Mouse (Mus musculus) forebrain, embryonic 10.5 days (tissue): ENCODE results near the gene Fam162a. TPM values are rescaled to one million over a fixed set of nuclear protein-coding genes. Genes with fewer than 3 reads are reported as not detected.
"Not testable (repeated sequence)": the region's sequence is repeated elsewhere in the genome, so short reads cannot be mapped to it uniquely, and the experiment has no call there.

Experiments
- DNase-seq: peaks from one replicate; pipeline ENCODE4 v3.0.0-alpha.2; 2017; ENCODE audit warnings: low spot score; ENCODE audit errors: extremely low spot score
- H3K27ac ChIP-seq: fragments of 300-500 bp; sonication (generic); 2 replicates; pipeline ENCODE4 v1.5.1; 2016; ENCODE audit warnings: mild to moderate bottlenecking
- H3K27me3 ChIP-seq: fragments of 300-500 bp; sonication (generic); 2 replicates; pipeline ENCODE4 v1.6.1; 2016; ENCODE audit warnings: mild to moderate bottlenecking; ENCODE audit not compliant: poor library complexity, severe bottlenecking
- H3K36me3 ChIP-seq: fragments of 300-500 bp; sonication (generic); replicated peaks from 2 replicates; pipeline ENCODE4 v1.6.1; 2016; ENCODE audit warnings: mild to moderate bottlenecking, moderate library complexity
- H3K4me1 ChIP-seq: fragments of 300-500 bp; sonication (generic); 2 replicates; pipeline ENCODE4 v1.6.1; 2016
- H3K4me3 ChIP-seq: fragments of 300-500 bp; sonication (generic); 2 replicates; pipeline ENCODE4 v1.5.1; 2016; ENCODE audit warnings: mild to moderate bottlenecking, moderate library complexity
- H3K9me3 ChIP-seq: fragments of 300-500 bp; sonication (generic); 2 replicates; pipeline ENCODE4 v1.6.1; 2016; ENCODE audit warnings: mild to moderate bottlenecking, moderate library complexity
- WGBS: fragments of 180-500 bp; shearing (Covaris S2); methylation state at CpG from one replicate; pipeline ENCODE4 v1.1.7; 2016; 5-methylcytosine and 5-hydroxymethylcytosine counted together
- polyA plus RNA-seq: library from polyadenylated mRNA; unstranded; fragments of >200 nt; fragmentation: Nextera tagmentation; extraction: Ambion mirVana; gene quantifications from 2 replicates; pipeline ENCODE4 v1.2.1, GENCODE M21; 2016

The Fam162a gene
- polyA plus RNA-seq, 1 experiment from 2014 or later, result 369 TPM

GRCm38 (mm10) chr16:36051491-36051890 is 19.9 kb downstream of the Fam162a start:
- no peak overlapping the region for H3K27ac ChIP-seq
- DNase-seq, result no peak
- peaks cover 93% of the 10 kb centered on the region for H3K36me3 ChIP-seq
- no peak overlapping the region for H3K4me3 ChIP-seq
- no peaks in the 10 kb centered on the region for H3K9me3 ChIP-seq
- 89% methylated on average over 6 of the region's 6 CpGs for WGBS
- H3K27me3 ChIP-seq, result no peaks in the 10 kb centered on the region
- H3K4me1 ChIP-seq, result no peaks in the 10 kb centered on the region

- Histone ChIP-seq H3K27me3 (no peaks in the 10 kb centered on the region), H3K4me3 (no peak overlapping the region), H3K9me3 (no peaks in the 10 kb centered on the region), H3K27ac (no peak overlapping the region), H3K36me3 (peaks cover 100% of the 10 kb centered on the region), H3K4me1 (peaks cover 2% of the 10 kb centered on the region)
- 92% methylated on average over 4 of the region's 4 CpGs for WGBS
- DNase-seq, result no peak
Measured at GRCm38 (mm10) chr16:36047538-36047937, 23.9 kb downstream of the Fam162a start.

GRCm38 (mm10) chr16:36043964-36044363 is 27.4 kb downstream of the Fam162a start:
- no peak overlapping the region for H3K4me3 ChIP-seq
- no peaks in the 10 kb centered on the region for H3K9me3 ChIP-seq
- H3K27ac ChIP-seq, result no peak overlapping the region
- peaks cover 65% of the 10 kb centered on the region for H3K36me3 ChIP-seq
- 86% methylated on average over 4 of the region's 4 CpGs for WGBS
- DNase-seq, result no peak
- no peaks in the 10 kb centered on the region for H3K27me3 ChIP-seq
- peaks cover 21% of the 10 kb centered on the region for H3K4me1 ChIP-seq

DNA sequence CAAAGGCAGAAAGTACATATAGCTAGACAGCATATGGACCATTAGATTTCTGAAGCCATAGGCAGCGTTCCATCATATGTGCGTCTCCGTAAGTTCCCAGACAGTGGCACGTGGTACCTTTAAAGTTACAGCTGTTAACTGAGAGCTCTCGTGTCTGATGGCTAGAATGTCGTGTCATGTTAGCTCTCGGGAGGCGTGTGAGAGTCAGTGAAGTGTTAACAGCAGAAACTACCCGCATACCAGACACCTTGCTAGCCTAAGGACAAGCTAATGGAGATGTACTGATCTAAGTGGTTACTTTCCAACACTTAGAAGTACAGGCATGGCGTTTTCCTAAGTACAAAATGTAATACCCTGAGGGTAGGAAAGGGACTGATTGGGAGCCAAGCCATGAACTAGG is 28.3 kb downstream of the Fam162a start:
- H3K36me3 ChIP-seq, result peaks cover 57% of the 10 kb centered on the region
- H3K9me3 ChIP-seq, result no peaks in the 10 kb centered on the region
- no peaks in the 10 kb centered on the region for H3K27me3 ChIP-seq
- no peak overlapping the region for H3K27ac ChIP-seq
- no peak overlapping the region for H3K4me3 ChIP-seq
- DNase-seq, result no peak
- H3K4me1 ChIP-seq, result peaks cover 21% of the 10 kb centered on the region
- 91% methylated on average over 10 of the region's 10 CpGs for WGBS

- no peak for DNase-seq
- Histone ChIP-seq H3K9me3 (no peaks in the 10 kb centered on the region), H3K27ac (peak overlapping the region; percentile 88), H3K4me3 (peak overlapping the region; percentile 69), H3K36me3 (peaks cover 49% of the 10 kb centered on the region), H3K4me1 (peaks cover 21% of the 10 kb centered on the region), H3K27me3 (no peaks in the 10 kb centered on the region)
- WGBS, result 37% methylated on average over 11 of the region's 11 CpGs
Measured at GRCm38 (mm10) chr16:36041625-36042020, 29.8 kb downstream of the Fam162a start.

- Histone ChIP-seq H3K9me3 (no peaks in the 10 kb centered on the region), H3K4me1 (peaks cover 21% of the 10 kb centered on the region), H3K36me3 (peaks cover 44% of the 10 kb centered on the region), H3K27ac (peak within 1 kb of the TSS; percentile 88), H3K27me3 (no peaks in the 10 kb centered on the region), H3K4me3 (peak within 1 kb of the TSS; percentile 69)
- 2% methylated on average over 39 of the region's 39 CpGs for WGBS
- peak; percentile 87 for DNase-seq
Measured at GRCm38 (mm10) chr16:36040640-36041624, 30.5 kb downstream of the Fam162a start, which contains the start of gene Wdr5b. Gene Wdr5b (plus strand): TSS chr16:36041190.

DNA sequence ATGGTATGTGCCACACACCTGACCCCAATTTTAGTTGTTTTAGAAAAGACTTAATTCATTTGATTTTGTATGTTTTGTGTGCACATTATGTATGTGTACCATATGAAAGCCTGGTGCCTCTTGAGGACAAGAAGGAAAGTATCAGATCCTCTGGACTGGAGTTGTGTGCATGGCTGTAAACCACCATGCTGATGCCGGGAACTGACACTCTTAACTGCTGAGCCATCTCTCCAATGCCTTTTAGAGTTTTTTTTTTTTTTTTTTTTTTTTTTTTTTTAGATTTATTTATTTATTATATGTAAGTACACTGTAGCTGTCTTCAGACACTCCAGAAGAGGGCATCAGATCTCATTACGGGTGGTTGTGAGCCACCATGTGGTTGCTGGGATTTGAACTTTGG is 43.3 kb downstream of the Fam162a start:
- not testable (repeated sequence) for DNase-seq, H3K4me1 ChIP-seq, H3K4me3 ChIP-seq, H3K27ac ChIP-seq, H3K9me3 ChIP-seq, H3K27me3 ChIP-seq
- 89% methylated on average over 1 of the region's 2 CpGs for WGBS
- peaks cover 71% of the 10 kb centered on the region for H3K36me3 ChIP-seq

DNA sequence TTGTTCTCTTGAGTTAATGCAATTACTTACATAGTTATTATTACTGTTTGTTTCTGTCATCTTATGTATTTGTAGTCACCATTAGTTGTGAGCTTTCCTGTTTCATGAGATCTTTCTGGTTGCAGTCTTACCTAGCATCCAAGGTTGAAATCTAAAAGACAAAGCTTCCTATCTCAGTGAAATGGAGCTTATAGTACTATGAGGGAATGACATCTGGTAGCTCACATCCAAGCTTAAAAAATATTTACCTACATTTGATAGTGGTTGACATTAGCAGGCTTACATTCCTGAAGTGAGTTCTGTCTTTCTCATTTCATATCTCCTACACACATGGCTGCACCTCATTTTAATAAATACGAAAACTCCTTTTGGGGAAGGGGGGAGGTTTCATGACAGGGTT is 55.1 kb downstream of the Fam162a start:
- DNase-seq, result no peak
- no peaks in the 10 kb centered on the region for H3K9me3 ChIP-seq
- H3K27me3 ChIP-seq, result no peaks in the 10 kb centered on the region
- WGBS, result 92% methylated on average over 1 of the region's 1 CpGs
- H3K4me1 ChIP-seq, result no peaks in the 10 kb centered on the region
- no peak overlapping the region for H3K27ac ChIP-seq
- no peak overlapping the region for H3K4me3 ChIP-seq
- H3K36me3 ChIP-seq, result peaks cover 63% of the 10 kb centered on the region

- H3K9me3 ChIP-seq, result no peaks in the 10 kb centered on the region
- no peak overlapping the region for H3K4me3 ChIP-seq
- no peak overlapping the region for H3K27ac ChIP-seq
- no peaks in the 10 kb centered on the region for H3K4me1 ChIP-seq
- H3K27me3 ChIP-seq, result no peaks in the 10 kb centered on the region
- 94% methylated on average over 3 of the region's 3 CpGs for WGBS
- H3K36me3 ChIP-seq, result peaks cover 52% of the 10 kb centered on the region
- no peak for DNase-seq
Measured at GRCm38 (mm10) chr16:36008396-36008795, 63.0 kb downstream of the Fam162a start.

GRCm38 (mm10) chr16:35998852-35999251 is 72.5 kb downstream of the Fam162a start:
- DNase-seq, H3K27ac ChIP-seq, H3K4me1 ChIP-seq, H3K27me3 ChIP-seq, H3K9me3 ChIP-seq, H3K4me3 ChIP-seq: not testable (repeated sequence)
- 95% methylated on average over 4 of the region's 4 CpGs for WGBS
- peaks cover 33% of the 10 kb centered on the region for H3K36me3 ChIP-seq

Other genes starting within 250 kb of the Fam162a start
- 0.11 and 0.17 TPM in 2 replicates for gene Parp14, start 200.1 kb downstream of the Fam162a start, polyA plus RNA-seq
- gene Parp9, start 133.1 kb downstream of the Fam162a start, polyA plus RNA-seq, result 3.3 and 3.7 TPM in 2 replicates
- 4.6 and 5.1 TPM in 2 replicates for gene Dtx3l, start 132.4 kb downstream of the Fam162a start, polyA plus RNA-seq
- 79.0 and 84.2 TPM in 2 replicates for gene Kpna1, start 92.8 kb downstream of the Fam162a start, polyA plus RNA-seq
- 7.1 and 7.9 TPM in 2 replicates for gene Wdr5b, start 30.4 kb downstream of the Fam162a start, polyA plus RNA-seq
- 103 and 105 TPM in 2 replicates for gene Ccdc58, start 91 bp upstream of the Fam162a start, polyA plus RNA-seq
- 0.14 and 0.26 TPM in 2 replicates for gene Csta1, start 59.6 kb upstream of the Fam162a start, polyA plus RNA-seq
- not detected in 2 replicates for gene Stfa2l1, start 85.2 kb upstream of the Fam162a start, polyA plus RNA-seq
- gene Gm5483, start 112.6 kb upstream of the Fam162a start, polyA plus RNA-seq, result not detected in 2 replicates
- not detected in 2 replicates for gene Gm5416, start 138.8 kb upstream of the Fam162a start, polyA plus RNA-seq
- not detected in 2 replicates for gene 2010005H15Rik, start 149.9 kb upstream of the Fam162a start, polyA plus RNA-seq
- gene Stfa1, start 205.4 kb upstream of the Fam162a start, polyA plus RNA-seq, result 0.54 and 0.66 TPM in 2 replicates